Mouse (Mus musculus) left cerebral cortex, postnatal 25 days (tissue): ENCODE results near the gene Acp6. TPM values are rescaled to one million over a fixed set of nuclear protein-coding genes. Genes with fewer than 3 reads are reported as not detected.

ENCODE experiments used
- DNase-seq, 2 experiments: peaks; one replicate each; pipeline ENCODE4 v3.0.0; 2022; ENCODE audit warnings: low spot score in 2 of 2, mixed read lengths in 1 of 2
- intact Hi-C: fragments of 180-260 bp; cut with DNase I; formaldehyde crosslinking; loops from one replicate; pipeline ENCODE4 v1.15.1; 2025
- total RNA-seq, 2 experiments: library from RNA; stranded (reverse); gene quantifications; 2 replicates each; pipeline ENCODE4 v1.2.3; 2021

The Acp6 gene
- total RNA-seq, 2 experiments from 2014 or later: 18.5 to 24.9 TPM

GRCm38 (mm10) chr3:97183810-97184209 lies 25.2 kb downstream of the Acp6 start:
- intact Hi-C loops: loop anchor here (10.0 kb wide), 1 partner anchor 401 kb away; no protein-coding TSS in a partner anchor
- DNase-seq: no peak

GRCm38 (mm10) chr3:97185098-97185860 lies 26.7 kb downstream of the Acp6 start:
- intact Hi-C loops: loop anchor here (1.0 to 10.0 kb wide), 3 partner anchors 152 to 400 kb away; no protein-coding TSS in a partner anchor
- peak; percentile 74 to 79 for DNase-seq

GRCm38 (mm10) chr3:97196571-97196970 lies 38.0 kb downstream of the Acp6 start:
- intact Hi-C loops: no loop called here
- DNase-seq: no peak

- intact Hi-C loops: no loop called here
- peak in 1 of 2 experiments; percentile 36 for DNase-seq
Observed at GRCm38 (mm10) chr3:97199261-97199660, 40.7 kb downstream of the Acp6 start.

- intact Hi-C loops: loop anchor here (2.0 to 5.0 kb wide), 2 partner anchors 137 to 385 kb away; no protein-coding TSS in a partner anchor
Observed at GRCm38 (mm10) chr3:97201943-97202342, 43.4 kb downstream of the Acp6 start.

GRCm38 (mm10) chr3:97203880-97204279 lies 45.3 kb downstream of the Acp6 start:
- no peak for DNase-seq
- intact Hi-C loops: loop anchor here (2.0 to 5.0 kb wide), 2 partner anchors 135 to 383 kb away; no protein-coding TSS in a partner anchor

More at GRCm38 (mm10) chr3:97201943-97202342, 43.4 kb downstream of the Acp6 start:
- peak in 1 of 2 experiments; percentile 39 for DNase-seq

- DNase-seq: no peak
- intact Hi-C loops: no loop called here
Observed at GRCm38 (mm10) chr3:97206521-97206920, 47.9 kb downstream of the Acp6 start.

- intact Hi-C loops: no loop called here
- no peak for DNase-seq
Observed at GRCm38 (mm10) chr3:97209351-97209750, 50.8 kb downstream of the Acp6 start.

- intact Hi-C loops: no loop called here
- DNase-seq: no peak
Observed at GRCm38 (mm10) chr3:97211177-97211576, 52.6 kb downstream of the Acp6 start.

GRCm38 (mm10) chr3:97213871-97214270 lies 55.3 kb downstream of the Acp6 start:
- DNase-seq: no peak
- intact Hi-C loops: no loop called here

- no peak for DNase-seq
- intact Hi-C loops: no loop called here
Observed at GRCm38 (mm10) chr3:97214439-97214838, 55.9 kb downstream of the Acp6 start.

GRCm38 (mm10) chr3:97215526-97215925 lies 56.9 kb downstream of the Acp6 start:
- intact Hi-C loops: no loop called here
- DNase-seq: no peak

GRCm38 (mm10) chr3:97223261-97223660 lies 64.7 kb downstream of the Acp6 start:
- intact Hi-C loops: no loop called here
- DNase-seq: no peak

- DNase-seq: no peak
- intact Hi-C loops: loop anchor here (5.0 kb wide), 1 partner anchor 87 kb away; no protein-coding TSS in a partner anchor
Observed at GRCm38 (mm10) chr3:97225231-97225630, 66.7 kb downstream of the Acp6 start.

GRCm38 (mm10) chr3:97226719-97227118 lies 68.1 kb downstream of the Acp6 start:
- intact Hi-C loops: loop anchor here (1.0 to 5.0 kb wide), 2 partner anchors 71 to 86 kb away; partner anchors contain the start of gene Bcl9
- no peak for DNase-seq

Other genes with a start within 250 kb of the Acp6 start
- not detected for gene Gja8, start 232.8 kb upstream of the Acp6 start, total RNA-seq
- 10 to 100 TPM; 46.0 to 53.5 TPM for gene Bcl9, start 139.1 kb downstream of the Acp6 start, total RNA-seq